Mouse (Mus musculus) adrenal gland, postnatal 36 days (tissue): ENCODE measurements around the gene Sftpd. TPM values are rescaled to one million over a fixed set of nuclear protein-coding genes. Genes with fewer than 3 reads are reported as not detected.

Experiments used
- DNase-seq, 2 experiments: peaks; one replicate each; pipeline ENCODE4 v3.0.0; 2021; ENCODE audit warnings: mixed read lengths in 1 of 2
- long read RNA-seq, 2 experiments: library from polyadenylated mRNA; stranded (forward); transcript quantifications; one replicate each; pipeline ENCODE4 v2.0.0; 2021; ENCODE audit warnings: borderline sequencing depth in 2 of 2
- total RNA-seq, 2 experiments: library from RNA; stranded (reverse); gene quantifications; 2 replicates each; pipeline ENCODE4 v1.2.3; 2021

Gene Sftpd
- total RNA-seq, result not detected
- long read RNA-seq, experiment 1, result 0 reads
- long read RNA-seq, experiment 2, result 0 reads

DNA sequence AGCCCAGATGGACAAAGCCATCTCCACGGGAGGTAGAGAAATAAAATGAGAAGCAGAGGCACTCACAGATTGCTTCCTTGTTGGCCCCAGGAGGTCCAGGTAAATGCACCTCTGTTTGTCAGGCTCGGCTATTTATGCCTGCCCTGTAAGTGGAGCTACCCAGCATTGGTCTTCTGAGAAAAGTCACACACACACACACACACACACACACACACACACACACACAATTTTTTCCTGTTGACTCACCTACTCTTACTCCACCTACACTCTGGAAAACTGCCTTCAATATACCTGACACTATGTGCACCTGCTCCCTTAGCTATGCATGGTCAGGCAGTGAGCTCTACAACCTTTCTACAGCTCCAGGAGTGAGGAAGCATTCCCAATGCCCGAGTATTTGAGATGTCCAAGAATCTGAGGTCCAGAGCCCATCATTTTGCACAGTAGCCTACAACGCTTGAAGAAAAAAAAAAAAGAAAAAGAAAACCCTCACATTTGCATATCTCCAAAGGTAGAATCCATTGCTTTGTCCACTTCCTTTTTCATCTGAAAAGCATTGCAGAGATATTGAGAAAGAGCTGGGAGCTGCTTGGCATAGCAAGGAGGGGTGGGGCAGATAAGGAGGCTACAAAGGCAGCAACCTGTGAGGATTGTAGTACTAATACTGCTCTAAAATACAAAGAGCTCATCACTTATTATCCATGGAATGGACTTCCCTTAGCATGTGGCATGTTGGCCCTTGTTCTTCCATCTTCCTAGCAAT lies at the start of gene Sftpd:
TSS of gene Sftpd (minus strand) at position 91 of the 763 bp plus-strand sequence.
- no peak for DNase-seq

DNA sequence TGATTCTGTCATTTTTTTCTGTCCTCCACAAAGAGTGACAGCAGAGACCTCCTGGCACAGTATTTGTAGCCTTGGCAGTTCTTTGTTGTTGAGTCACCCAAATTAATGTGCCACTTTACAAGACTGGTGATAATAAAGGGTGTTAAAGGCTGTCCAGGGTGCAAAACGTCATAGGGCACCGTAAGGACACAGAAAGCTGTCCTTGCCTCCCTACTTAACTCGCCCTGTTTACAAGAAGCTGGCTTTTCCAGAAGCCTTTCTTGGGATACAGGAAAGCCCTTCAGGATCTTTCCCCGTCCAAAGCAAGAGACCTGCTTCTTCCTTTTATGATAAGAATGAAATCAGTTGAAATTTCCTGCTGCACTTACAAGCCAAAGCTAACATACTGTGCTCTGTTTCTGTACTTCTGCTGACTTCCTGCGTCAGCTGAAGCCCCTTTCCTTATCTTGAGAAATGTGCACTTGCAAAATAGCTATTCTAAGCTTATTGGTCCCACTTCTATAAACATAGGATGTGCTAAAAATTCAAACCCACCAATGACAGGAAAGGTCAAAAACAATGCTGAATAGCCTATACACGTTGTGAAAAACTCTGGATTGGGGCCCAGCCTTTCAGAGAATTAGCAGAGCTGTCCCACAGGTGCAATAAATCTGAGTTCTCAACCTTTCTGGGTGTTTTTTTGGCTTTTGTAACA lies 13.2 kb upstream of the Sftpd start:
- peak in 1 of 2 experiments; percentile 9 for DNase-seq

DNA sequence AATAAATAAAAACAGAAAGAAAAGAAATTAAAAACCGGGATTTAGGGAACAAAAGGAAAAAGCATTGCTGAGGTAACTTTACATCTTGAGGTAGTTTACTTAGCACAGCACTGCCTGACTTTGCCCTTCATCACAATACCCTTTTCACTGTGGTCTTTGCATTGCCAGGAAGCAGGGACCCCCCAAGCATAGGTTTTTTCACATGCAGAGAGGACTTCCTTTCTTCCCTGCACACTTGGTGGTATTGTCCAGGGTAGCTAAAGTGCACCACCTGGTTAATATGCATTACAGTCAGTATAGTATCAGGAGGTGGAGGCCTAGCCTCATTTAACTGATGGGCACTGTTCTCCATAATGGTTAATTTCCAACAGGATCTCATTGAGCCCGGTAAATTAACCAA lies 4.5 kb upstream of the Sftpd start:
- no peak for DNase-seq

DNA sequence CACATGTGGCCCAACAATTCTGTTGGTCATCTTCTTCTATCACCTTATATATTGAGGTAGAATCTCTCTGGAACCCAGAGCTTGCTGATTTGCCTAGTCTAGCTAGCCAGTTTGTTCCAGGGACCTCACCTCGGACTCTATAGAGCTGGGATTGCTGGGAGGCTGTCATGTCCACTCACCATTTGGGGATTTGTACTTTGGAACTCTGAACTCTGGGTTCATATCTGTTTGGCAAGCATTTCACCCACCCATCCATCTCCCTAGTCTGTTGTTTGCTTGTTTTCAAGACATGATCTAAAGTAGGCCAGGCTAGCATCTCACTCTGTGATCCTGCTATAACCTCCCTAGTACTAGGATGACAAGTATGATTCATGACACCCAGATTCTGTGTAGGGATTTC lies 10.1 kb downstream of the Sftpd start:
- DNase-seq, result no peak

DNA sequence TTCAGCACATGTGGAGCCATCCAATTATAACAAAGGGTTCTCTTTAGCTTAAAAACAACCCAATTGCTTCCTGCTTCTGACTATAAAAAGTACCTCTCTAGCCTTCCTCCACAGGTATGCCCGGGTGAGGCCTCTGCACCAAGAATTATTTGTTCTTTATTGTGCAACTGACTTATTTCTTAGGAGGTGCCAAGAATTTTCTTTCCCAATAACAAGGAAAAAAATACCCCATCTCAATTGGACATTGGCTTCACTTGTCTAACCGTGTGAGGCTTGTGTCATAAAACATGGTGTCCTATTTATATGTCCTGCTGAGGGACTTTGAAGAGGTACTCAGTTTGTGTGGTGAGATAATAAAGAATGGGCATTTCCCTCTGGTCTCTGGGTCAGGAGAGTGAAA lies 14.4 kb downstream of the Sftpd start:
- DNase-seq, result no peak

DNA sequence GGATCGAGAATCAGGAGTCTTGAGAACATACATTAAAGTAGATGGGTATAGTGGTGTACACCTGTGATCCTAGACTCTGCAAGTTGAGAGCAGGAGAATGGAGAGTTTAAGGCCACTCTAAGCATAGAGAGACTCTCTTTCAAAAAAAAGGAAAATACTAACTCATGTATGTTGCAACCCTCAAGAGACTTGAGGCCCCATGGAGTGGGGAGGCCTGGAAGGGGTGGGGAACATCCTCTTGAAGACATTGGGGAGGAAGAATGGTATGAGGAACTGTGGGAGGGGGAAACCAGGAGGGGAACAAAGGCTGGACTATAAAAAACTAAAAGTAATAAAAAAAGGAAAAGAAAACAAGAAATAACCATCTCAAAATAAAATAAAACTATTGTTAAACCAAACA lies 16.4 kb downstream of the Sftpd start:
- no peak for DNase-seq

DNA sequence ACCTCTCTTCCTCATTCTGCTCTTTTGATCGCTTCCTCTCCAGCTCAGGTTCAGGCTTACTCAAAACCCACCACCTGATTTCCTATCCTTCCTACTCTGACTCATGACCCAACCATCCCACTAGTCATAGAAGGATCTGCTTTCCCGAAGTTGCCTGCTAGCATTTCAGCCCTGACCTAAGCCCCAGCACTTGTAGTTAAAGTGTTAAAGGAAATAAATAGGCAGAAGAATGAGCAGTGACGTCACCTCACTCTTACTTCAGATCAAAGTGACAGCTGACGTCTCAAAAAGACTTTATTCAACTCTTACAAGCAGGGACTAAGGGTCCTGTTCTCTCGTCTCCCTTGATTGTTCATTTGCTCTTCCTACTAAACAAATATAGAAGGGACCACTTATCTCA lies 17.7 kb downstream of the Sftpd start:
- no peak for DNase-seq

DNA sequence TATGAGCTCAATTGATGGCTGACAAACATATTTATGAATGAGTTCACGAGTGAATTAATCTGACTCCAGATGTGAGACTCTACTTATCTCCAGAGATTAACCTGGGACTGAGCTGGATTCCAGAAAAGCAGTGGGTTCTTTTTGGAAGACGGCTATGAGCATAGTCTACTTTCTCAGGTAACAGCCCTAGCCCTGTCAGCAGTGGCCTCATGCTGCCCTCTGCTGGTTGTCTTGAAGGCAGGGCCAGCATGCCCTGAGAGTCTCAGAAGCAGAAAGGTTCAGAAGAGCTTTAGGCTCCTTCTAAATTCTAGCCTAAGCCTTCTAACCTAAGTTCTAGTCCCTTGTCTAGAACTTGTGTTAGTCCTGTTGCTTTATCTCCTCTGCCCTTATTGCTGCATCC lies 22.3 kb downstream of the Sftpd start:
- peak; percentile 66 to 73 for DNase-seq

DNA sequence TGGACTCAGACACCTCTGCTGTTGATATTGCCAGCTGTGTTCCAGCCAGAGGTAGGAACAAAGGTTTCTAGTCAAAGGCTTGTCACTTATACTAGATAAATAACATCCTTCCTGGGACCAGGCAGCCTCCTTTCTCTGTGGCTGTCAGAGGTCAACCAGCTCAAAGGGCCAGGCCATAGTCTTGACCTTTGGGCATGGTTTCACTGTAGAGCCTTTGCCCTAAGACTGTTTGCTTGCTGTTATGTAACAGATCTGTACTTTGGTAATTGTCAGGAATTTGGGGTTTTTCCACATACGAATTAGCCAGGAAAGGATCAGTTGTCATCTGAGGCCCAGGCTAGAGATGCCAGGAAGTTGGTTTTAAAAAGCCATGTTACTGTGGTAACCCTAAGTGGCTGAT lies 24.2 kb downstream of the Sftpd start:
- peak in 1 of 2 experiments; percentile 27 for DNase-seq

DNA sequence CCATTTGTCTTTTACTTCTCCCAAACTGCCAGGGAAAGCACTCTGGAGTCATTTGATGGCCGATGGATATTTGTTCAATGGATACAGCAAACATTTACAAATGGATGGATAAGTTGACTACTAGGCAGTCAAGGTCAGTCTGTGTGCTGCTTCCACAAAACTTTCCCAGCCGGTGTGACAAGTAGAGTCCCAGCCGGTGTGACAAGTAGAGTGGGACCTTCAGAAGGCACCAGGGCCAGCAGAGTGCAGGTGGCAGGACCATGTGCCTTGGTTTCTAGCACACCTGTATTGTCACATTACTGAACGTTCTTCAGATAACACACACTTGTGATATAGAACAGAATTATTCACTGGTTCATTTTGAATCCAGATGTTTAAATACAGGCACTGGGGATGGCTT lies 24.9 kb downstream of the Sftpd start:
- DNase-seq, result no peak

DNA sequence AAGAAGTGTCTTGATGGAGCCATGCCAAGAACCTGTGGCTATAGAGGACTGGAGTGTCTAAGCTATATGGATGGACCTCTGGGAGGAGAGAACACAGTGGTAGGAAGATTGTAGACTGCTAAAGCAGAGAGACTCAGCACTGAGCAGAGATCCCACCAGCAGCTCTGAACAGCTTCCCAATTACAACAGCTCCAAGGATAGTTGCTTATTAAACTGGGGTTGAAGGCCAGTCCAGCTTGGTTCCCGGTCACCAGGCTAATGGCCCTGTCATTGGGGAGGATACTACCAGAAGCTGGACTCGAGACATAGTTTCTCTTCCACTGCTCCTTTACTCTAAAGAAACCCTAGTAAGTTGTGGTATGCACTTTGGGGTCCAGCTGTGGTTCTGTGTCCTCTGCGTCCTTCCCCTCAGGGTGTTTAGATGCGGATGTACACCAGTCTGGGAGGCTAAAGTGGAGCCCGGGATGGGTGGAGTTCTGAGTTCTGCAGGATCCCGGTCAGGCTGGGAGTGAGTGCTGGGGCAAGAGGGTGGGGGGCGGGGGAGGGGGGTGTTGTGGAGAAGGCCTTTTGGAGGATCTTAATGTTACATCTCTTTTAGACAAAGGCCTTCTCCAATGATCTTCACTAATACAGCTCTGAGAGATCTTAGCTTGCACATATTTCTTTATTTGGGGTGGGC lies 33.6 kb downstream of the Sftpd start, which contains the start of gene Mbl1:
TSS of gene Mbl1 (plus strand) at position 239 of the 679 bp plus-strand sequence.
- no peak for DNase-seq

DNA sequence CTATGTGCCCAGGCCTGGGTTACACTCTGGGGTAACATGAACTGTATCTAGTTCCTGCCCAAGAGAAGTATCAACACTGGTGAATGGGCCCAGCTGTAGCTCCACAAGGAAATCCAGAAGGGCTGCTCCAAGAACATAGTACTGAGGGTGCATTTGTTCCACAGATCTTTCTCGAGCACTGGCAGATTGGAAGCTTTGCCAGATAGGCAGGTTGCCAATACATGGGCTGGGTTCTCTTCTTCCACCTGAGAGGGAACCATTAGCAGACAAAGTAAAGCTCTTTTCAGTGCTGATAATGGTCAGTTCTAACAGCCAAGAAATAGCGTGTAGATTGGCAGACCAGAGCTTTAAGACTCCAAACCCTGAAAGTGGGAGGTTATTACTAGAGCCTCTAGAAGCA lies 37.6 kb downstream of the Sftpd start:
- DNase-seq, result no peak

DNA sequence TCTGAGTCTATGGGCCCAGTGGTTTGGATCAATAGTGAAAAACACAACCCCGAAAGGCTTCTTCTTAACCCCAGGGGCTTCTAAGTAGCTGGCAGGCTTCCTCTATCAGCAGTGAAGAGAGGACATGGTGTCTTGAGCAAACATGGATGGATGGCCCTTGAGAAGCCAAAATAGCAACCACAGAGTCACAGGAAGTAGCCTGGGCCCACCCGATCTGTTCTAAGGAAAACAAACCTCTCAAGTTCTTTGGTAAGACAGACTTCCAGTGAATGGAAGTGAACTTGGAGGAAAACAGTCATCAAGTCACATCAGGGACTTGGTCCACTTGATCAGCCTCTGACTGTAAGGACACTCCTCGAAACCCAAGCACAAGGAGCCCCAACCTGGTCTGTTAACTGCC lies 38.0 kb downstream of the Sftpd start:
- DNase-seq, result no peak

DNA sequence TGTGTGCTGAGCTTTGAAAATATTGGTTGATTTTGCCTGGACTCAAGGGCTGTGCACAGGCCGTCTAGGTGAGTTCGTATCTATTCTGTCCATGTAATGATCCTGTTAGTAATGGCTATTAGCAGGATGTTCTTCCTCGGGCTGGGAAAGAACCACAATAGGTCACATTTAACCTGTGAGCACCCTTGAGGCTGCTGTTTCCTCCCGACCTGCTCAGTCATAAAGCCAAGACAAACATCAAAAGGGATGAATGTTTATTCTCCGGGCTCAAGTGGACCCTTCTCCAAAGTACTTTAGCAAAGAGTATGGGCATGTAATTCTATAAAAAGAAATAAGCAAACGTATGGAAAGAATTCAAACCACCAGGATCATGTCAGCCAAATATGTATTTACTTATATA lies 38.9 kb downstream of the Sftpd start:
- no peak for DNase-seq

DNA sequence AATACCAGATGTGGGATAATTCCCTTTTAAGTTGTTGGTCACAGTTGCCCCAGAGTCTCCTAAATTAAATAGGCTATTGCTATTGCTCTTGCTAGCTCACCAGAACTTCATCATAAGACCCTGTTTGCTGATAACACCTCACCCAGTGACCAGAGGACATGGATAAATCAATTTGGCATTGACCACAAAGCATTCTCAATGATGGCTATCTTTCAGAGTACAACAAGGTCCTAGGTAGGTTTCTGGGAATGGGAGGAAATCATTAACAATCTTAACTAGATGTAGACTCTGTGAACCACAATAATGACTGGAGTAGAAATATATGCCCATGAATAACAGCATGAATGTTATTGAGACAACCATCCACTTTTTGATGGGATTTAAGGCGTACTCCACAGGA lies 44.3 kb downstream of the Sftpd start:
- DNase-seq, result no peak

DNA sequence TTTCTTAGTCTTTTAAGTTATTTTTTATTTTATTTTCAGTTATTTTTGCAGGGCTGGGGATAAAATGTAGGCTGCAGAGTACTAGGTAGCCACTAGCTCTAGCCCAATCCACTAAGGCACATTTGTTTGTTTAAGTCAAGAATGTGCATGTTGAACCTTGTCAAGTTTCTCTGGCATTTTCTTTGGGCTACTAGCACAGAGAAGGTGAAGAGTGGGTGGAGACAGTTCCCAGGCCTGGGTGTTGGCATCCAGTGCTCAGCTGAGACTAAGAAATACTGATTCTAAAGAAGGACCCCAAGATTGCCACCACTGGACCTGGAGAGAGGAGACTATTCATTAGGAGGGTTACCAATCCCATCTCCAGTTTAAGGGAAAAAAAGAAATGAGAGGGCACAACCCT lies 47.9 kb downstream of the Sftpd start:
- DNase-seq, result no peak

DNA sequence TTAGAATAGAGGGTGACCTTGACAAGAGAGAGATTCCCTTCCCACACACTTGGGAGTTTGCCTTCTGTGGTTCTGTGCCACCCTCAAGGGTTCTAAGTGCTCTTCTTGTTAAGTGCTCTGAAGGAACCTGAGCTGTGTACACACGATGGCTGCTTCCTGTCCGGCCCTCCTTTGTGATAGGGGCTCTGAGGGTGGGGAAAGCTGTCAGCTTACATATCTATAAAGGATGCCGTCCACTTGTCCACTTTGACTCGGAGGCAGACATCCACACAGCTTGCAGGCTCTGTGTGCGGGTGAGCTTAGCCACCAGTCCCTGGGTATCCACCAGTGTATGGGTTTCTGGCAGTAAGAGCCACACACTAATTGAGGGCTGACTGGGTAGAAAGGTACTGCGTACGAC lies 53.4 kb downstream of the Sftpd start, which contains the start of gene Sftpa1:
TSS of gene Sftpa1 (plus strand) at position 243 of the 400 bp plus-strand sequence.
- no peak for DNase-seq

DNA sequence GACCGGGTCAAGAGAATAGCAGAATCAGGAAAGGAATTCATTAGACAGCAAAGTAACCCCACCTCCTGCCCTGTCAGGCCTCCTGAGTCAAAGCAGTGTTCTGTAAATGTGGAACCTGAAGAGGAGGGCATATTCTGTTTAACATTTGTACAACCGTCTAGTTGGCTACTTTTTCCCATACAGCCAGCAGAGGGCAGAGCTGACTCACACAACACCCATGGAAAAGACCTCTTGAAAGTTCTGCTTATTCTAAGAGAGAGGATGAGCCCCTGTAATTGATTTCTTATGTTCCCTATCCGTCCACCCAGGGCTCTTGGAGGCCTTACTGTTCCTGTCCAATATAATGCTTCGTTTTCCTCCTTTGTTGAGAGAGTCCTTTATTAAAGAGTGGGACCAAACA lies 57.0 kb downstream of the Sftpd start:
- peak; percentile 7 to 29 for DNase-seq

DNA sequence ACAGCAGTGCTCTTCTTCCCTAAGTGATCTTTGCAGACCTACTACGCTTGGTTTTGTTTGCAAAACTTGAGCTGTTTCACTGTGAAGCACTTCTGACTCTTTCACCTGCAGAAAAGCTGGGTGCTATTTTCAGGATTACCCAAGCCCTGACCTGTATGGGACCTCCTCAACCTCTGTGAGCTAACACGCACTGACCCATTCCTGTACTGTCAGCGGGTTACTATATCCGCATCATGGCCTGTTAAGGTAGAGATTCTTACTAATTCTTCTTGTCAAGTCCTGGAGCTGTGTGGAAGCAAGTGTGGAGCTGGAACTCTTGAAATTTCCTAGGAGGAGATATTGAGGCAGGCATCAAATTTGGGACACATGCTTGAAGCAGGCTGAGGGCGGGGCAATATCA lies 60.3 kb downstream of the Sftpd start:
- no peak for DNase-seq
